Mouse (Mus musculus) urinary bladder, adult 2 months (tissue): ENCODE data around the gene Stac3. TPM values are rescaled to one million over a fixed set of nuclear protein-coding genes. Genes with fewer than 3 reads are reported as not detected.

Experiments
- DNase-seq: peaks from one replicate; pipeline ENCODE4 v3.0.0; 2022; ENCODE audit warnings: low spot score
- polyA plus RNA-seq: library from polyadenylated mRNA; depleted of rRNA; stranded (reverse); fragments of >200 nt; gene quantifications from 2 replicates; pipeline ENCODE4 v1.2.3, GENCODE M21; 2012; rRNA removed

Gene Stac3
- 2.3 and 4.3 TPM in 2 replicates for polyA plus RNA-seq

DNA sequence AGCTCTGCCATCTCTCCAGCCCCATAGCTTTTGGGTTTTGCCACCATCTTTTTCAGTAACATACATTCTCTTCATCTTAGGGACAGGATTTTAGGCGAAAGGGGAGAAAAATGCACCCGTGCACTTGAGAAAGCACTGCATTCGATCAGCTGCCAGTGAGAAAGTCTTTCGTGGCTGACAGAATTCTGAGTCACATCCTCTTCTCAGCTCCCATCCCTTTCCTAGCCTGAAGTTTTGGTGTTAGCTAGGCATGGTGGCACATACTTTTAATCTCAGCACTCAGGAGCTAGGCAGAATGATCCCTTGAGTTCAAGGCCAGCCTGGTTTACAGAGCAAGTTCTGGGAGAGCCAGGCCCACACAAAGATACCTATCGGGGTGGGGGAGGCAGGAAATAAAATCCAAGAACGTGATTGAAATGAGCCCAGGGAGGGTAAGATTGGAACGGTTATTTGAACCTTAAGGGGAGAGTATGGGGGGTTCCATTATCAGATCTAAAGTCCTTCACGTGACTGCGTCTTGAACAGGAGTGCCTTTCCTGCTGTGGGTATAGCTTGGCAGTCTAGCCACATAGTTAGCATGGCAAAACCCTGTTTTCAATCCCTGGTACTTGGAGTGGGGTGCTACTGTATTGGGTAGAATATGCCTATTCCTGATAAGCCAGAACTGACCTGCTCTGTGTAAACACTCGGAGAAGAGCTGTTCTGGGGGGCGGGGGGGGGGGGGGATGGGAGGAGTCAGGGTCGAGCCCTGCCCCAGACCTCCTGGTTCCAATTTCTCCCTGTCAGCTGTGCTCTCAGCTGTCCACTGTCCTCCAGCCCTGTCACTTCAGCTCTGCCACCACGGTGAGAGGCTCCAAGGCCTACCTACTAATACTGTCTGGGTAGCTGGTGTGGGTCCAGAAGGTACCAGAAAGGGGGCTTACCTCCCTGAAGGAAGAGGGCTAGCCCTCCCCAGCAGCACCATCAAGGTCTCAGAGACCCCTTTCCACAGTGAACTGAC, at the start of gene Stac3:
Stac3 (plus strand) TSS at position 793 of the 1,000 bp plus-strand sequence.
- no peak for DNase-seq

DNA sequence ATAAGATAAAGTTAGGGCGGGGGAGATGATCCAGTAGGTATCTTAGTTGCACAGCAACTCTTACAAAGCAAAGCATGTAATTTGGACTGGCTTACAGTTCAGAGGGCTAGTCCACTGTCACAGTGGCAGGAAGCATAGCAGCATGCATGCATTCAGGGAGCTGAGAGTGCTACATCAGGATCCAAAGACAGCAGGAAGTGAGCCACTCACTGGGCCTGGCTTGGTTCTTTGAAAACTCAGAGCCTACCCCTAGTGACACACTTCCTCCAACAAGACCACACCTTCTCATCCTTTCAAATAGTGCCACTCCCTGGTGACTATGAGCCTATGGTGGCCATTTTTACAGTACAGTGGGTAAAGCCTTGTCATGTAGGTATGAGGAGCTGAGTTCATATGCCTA, 47.8 kb upstream of the Stac3 start:
- no peak for DNase-seq

DNA sequence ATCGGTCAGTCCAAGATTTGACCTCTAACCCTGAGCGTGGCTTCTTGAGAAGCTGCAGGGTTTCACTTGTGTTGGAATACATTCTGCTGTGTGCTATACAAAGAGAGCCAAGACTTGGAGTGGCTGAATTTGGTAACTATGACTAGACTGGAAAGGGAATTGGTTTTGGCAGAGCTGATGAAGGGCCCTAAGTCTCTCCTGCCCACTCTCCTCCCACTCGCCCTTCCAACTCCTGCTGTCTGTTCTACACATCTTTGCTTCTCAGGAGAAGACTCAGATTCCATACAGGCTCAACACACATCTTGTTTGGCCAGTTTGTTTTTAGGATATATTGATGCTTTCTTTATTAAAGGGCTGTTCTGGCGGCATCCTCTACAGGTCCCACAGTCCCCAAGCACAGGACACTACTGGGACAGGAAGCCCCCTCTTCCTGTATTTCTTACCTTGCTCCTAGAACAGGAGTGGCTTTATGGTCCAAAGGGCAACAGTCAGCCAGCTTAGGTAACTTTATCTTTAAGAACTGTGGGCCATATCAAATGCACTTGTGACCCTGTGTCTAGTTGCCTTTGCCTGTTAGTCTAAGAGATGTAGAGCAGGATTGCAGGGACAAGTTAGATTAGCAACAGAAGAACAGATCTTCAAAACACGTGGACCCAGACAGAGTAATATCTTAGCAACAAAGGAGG, 38.9 kb upstream of the Stac3 start:
- DNase-seq = no peak

DNA sequence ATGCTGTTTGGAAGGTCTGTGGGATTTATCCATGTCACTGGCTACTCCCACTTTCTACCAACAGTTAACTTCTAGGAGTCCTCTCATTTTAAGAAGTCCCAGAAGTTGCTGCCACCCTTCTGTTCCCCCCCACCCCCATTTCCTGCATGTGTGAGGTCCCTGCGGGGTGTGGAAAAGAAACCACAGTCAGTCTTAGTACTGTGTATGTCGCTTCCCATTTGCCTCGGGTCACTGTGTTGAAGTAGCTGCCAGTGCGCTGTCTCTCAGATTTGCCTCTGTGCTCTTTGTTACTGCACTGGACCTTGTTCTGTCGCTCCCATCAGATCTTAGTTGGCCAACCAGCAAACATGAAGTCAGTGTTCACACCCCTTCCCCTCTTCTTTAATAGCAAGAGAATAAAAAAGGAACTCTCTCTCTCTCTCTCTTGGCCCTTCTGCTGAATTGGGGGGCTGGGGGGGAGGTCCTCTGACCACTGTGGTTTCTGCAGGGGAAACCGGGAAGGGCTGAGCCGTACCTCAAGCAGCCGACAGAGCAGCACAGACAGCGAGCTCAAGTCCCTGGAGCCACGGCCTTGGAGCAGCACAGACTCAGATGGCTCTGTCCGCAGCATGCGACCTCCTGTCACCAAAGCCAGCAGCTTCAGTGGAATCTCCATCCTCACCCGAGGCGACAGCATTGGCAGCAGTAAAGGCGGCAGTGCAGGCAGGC, 30.1 kb upstream of the Stac3 start:
- no peak for DNase-seq

DNA sequence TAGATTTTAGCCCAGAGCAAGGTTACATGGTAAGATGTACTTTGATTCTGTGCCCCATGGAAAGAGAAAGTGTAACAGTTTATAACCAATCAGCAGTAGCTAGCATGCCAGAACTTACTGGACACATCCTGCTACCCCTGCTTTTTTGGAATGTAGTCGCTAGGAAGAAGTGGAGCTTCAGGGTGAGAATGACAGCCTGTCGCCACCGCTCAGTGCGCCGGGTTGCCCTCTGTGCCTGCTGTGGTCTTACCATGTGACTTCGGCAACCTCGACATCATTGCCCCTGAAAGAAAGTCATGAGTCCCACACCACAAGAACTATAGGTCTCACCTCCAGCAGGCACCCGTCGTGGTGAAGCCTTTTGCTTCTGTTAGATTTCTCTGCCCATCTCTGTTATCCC, 28.8 kb upstream of the Stac3 start:
- DNase-seq = no peak

DNA sequence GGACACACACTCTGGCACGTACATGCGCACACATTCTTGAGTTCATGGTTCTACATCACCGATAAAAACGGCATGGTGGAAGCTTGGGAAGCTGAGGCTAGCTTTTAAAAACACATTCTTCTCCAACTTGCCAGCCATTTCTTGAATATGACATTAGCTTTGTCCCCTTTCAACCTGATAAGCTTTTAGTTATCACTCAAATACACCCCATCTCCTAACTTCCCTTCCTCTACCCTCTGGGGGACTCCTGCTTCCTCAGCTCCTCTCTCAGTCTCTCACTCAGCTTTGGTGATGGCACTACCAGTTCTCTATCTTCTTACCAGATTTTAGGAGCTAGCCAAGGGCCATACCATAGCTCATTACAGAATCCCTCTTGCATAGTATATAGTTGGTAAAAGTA, 26.3 kb upstream of the Stac3 start:
- no peak for DNase-seq

DNA sequence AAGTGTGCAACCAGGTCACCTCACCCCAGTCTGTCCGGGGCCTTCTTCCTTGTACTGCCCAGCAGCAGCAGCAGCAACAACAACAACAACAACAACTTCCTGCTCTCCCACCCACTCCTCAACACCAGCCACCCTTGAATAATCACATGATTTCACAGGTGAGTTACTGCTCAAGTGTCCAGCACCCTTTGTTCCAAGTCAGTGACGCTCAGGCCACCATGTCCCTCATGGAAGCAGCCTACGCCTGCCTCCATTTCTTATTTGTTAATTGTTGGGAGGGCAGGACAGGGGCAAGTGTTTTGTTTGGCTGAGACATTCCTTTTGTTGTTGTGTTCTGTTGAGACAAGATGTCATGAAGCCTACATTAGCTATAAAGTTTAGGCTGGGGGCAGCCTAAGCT, 24.9 kb upstream of the Stac3 start:
- no peak for DNase-seq

DNA sequence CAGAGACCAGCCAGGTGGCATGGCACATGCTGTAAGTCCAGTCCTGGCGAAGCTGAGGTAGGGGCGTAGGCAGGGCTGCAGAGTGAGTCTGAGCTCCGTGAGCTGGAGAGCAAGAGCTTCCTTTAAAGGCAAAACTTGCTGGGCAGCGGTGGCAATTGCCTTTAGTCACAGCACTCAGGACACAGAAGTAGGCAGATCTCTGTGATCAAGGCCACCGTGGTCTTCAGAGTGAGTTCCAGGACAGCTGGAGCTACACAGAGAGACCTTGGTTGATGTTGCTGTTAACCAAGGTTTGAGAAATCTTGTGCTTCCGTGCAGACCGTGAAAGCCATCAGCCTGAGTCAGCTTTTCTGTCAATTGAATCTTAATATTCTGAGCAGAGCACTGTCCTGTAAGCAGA, 24.2 kb upstream of the Stac3 start:
- DNase-seq = no peak

DNA sequence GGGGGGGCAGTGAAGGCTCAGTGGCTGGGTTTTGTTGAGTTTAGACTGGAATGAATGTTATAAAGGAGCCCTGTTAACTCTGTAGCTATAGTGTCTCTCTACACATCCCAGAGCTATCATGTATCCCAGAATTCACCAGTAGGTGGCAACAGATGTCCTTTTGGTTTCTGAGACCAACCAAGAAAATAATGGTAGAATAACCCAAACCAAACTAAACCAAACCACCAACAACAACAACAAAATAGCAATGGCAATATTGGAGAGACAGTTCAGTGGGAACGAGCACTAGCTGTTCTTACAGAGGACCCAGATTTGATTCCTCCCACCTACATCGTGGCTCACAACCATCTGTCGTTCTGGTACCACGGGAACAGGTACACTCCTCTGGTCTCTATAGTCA, 22.4 kb upstream of the Stac3 start:
- no peak for DNase-seq

DNA sequence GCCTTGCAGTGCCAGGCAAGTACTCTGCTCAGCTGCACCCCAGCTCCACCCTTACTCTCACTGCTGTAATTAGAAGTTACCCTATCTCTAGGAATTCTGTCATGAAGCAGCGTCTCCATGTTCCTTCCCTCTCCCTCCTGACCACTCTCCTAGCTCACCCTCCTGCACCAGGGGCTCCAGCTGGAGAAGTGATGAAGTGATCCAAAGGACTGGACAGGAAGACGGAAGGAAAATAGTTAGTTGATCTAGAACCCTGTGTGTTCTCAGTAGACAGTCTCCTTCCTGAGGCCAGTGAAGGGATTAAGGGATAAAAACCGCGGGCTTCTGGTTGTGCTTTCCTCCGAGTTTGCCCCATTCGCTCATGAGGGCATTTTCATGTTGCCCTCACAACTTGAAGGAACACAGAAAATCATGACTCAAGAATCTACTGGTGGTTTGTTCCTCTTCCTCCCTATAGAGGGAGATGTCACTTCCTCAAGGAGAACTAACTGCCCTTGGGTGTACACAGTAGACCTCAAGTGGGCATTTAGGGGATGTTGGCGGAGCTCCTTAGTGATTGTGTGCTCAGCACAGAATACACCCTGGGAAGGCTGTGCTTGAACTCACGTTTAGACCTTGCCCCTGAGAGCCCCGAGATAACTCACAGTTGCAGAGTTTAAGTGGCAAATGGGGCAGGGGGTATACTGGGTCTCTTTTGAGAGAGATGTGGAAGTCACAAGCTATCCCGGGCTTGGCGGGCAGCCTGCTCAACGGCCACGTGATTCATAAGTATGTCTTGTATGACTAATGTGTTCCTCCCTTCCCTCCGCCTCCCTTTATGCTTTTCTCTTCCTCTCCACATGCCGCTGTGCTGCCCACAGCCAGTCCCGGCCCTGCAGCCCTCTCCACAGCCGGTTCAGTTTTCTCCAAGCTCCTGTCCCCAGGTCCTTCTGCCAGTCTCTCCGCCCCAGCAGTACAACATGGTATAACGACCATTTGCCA, 20.4 kb upstream of the Stac3 start:
- no peak for DNase-seq

DNA sequence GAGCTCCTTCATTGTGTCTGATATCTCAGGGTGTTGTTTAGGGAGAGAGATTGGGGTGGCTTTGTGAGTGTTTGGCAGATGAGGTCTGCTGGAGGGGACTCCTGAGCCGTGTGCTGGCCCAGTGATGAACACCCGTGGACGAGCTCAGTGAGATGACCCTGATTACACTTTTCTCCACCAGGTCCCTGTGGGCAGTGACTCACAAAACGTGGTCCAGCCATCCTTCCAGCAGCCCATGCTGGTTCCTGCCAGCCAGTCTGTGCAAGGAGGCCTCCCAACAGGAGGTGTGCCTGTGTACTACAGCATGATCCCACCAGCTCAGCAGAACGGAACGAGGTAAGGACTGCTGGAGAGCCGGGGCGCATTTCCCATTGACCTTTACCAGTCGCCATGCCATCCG, 16.3 kb upstream of the Stac3 start:
- no peak for DNase-seq

DNA sequence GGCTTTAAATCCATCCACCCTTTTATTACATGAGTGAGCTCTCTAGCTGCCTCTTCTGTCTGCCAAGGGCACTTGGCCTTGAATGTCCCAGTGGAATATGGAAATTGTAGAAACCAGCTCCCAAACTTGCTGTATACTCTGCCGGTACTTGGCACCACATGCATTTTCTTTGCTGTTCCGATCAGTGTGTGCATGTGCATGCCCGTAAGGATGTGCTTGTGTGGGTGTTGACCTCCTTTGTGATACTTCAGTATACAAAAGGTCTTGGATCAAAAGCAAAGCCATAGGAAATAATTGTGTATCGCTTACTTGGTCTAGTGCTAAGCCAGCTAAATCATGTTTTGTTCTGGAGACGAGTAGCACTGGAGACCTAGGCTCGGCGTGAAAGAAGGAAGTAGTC, 12.6 kb upstream of the Stac3 start:
- DNase-seq = no peak

DNA sequence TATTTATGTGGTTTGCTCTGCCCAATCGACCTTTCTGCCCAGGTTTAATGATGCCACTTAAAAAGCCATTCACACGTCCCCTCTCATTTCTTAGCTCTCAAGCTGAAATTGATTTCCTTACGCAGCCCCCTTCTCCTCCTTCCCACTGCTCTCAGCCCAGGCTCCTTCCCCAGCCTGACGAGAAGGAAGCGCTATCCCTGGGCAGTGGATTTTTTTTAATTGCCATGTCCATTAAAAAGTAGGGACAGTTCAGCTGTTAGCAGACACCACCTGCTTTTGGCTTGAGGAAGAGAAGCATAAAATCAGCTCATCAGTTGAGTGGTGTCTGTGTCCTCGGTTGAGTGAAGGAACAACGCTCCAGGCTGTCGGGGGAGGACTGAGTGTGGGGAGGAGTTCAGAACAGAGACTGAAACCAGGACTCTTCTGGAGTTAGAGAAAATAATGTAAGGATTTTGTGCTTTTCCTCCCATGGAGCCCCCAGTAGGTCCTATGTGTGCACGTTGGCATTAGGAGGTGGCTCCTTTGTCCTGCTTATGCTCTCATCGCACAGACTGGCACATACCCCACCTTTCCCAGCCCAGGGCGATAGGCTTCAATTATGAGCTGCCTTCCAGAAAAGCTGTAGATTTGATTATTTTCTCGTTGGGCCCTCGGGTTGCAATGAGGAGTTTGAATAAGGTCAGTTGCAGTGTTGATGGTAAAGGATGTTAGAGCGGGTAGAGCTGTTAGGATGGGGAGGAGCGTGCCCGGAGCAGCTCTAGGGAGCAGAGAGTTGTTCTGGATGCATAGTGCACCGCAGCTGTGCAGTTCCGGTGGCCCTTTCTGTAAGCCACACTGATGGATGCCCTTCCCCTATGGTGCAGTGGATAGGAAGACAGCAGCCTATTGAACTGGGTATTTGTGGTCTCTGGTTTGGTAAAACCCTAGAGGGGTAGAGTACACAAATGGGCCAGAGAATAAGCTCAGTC, 11.0 kb upstream of the Stac3 start:
- no peak for DNase-seq

DNA sequence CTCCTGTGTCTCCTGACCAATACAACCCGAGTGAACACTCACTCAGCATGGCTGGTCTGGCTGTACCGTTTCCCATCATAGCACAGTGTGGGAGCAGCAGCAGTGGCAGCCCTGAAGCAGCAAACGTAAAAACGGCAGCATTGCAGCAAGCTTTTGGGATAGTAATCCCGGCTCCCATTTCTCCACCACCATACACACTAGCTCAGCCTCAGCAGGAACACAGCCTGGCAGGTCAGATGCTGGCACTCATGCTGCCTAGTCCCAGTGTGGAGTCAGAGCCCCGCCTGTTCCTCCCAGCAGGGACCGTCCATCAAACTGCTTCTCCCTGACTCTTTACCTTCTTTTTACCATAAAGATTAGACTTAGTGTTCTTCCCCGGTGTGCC, 10.4 kb upstream of the Stac3 start:
- no peak for DNase-seq

DNA sequence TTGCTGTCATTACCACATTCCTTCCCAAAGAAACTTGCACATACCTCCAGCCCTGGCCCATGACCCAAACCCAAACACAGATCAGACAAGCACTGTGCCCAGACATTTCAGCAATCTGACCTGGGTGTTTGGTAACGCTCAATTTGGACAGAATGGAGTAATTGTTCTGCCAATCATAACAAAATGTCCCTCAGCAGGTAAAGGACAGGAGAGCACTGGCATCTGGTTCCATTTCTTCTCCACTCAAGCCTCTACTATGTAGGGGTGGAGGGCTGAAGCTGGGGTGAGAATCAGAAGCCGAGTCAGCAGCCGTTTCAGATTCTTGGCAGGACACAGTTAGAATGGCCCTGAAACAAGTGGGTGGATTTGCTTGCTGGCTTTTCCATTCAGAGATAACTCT, 9.4 kb upstream of the Stac3 start:
- no peak for DNase-seq

DNA sequence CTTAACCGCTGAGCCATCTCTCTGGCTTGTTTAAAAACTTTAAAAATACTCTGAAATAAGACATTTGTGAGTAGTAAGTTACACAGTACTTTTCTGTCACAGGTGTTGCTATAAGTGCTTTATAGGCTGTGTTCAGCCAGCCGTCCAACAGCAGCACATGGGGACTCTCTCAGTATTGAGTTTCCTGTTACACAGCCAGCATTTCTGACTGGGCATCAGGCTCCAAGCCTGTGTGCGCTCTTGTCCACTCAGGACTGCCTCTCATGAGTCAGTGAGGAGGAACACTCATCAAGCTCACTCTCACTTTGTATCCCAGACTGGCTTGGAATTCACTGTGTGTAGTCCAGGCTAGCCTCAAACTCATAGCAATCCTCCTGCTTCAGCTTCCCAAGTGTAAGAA, 5.3 kb upstream of the Stac3 start:
- no peak for DNase-seq

DNA sequence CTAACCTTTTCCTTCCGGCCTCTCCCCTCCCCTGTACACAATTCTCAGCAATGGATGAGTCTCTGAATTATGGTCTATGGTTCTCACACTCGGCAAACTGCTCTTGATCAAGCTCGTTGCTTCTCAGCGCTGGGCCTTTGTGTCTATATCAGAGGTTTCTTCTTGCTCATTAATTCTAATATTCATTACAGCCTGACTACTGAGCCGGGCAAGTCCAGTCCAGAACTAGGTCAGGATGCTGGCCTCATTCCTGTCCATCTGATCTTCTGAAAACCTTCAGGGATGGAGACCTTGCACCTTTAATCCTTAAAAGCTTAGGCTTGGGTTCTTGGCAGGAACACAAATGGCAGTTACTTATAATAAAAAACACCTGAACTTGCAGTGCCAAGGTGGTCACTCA, 2.0 kb upstream of the Stac3 start:
- no peak for DNase-seq

DNA sequence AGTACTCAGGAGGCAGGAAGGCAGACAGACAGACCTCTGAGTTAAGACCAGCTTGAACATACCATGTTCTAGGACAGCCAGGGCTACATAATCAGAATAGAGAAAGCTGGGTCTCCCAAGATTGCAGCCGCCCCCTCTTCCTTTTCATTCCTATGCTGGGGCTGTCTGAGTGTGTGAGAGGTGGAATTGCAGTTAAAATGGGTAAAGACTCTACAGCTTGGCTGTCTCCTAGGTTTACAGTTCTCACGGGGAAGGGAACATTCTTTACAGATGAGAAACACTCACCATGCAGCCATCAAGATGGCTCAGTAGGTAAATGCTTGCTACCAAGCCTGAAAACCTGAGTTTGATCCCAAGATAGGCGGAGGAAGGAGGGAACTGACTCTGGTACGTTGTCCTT, 1.4 kb upstream of the Stac3 start:
- no peak for DNase-seq

DNA sequence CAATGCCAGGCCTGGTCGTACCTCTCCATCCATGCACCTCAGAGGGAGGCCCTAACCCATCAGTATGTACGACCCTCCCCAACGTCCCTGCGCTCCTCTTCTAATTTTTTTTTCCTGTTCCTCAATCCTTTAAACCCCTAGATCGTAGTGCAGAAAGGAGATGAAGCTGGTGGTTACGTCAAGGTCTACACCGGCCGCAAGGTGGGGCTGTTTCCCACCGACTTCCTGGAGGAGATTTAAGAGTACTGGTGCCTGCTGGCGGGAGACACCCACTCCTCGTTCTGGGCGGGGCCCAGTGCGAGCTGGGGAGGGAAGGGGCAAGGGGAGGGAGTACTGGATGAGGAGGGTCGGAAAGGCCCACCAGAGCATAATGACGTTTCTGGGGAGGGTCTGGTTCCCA, 6.8 kb downstream of the Stac3 start:
- DNase-seq = no peak
